Mouse (Mus musculus) midbrain, embryonic 12.5 days (tissue): Measurements from ENCODE around the gene Smtnl2. TPM values are rescaled to one million over a fixed set of nuclear protein-coding genes. Genes with fewer than 3 reads are reported as not detected.

Experiments
- ATAC-seq: fragments of 200-750 bp; cut with Nextera tagmentation; 2 replicates; pipeline ENCODE4 v1.8.0; 2017; ENCODE audit warnings: low read depth, moderate TSS enrichment, moderate library complexity; ENCODE audit not compliant: low FRiP score
- H3K27ac ChIP-seq: fragments of 300-500 bp; sonication (generic); replicated peaks from 2 replicates; pipeline ENCODE4 v1.5.1; 2016; ENCODE audit warnings: mild to moderate bottlenecking
- H3K27me3 ChIP-seq: fragments of 300-500 bp; sonication (generic); 2 replicates; pipeline ENCODE4 v1.6.1; 2016; ENCODE audit warnings: mild to moderate bottlenecking
- H3K36me3 ChIP-seq: fragments of 300-500 bp; sonication (generic); 2 replicates; pipeline ENCODE4 v1.6.1; 2016
- H3K4me1 ChIP-seq: fragments of 300-500 bp; sonication (generic); 2 replicates; pipeline ENCODE4 v1.6.1; 2016
- H3K4me2 ChIP-seq: fragments of 300-500 bp; sonication (generic); replicated peaks from 2 replicates; pipeline ENCODE4 v1.6.1; 2016; ENCODE audit warnings: mild to moderate bottlenecking, moderate library complexity
- H3K4me3 ChIP-seq: fragments of 300-500 bp; sonication (generic); 2 replicates; pipeline ENCODE4 v1.5.1; 2016; ENCODE audit warnings: mild to moderate bottlenecking
- H3K9ac ChIP-seq: fragments of 300-500 bp; sonication (generic); replicated peaks from 2 replicates; pipeline ENCODE4 v1.6.1; 2016; ENCODE audit warnings: mild to moderate bottlenecking, moderate library complexity
- H3K9me3 ChIP-seq: fragments of 300-500 bp; sonication (generic); 2 replicates; pipeline ENCODE4 v1.6.1; 2016; ENCODE audit warnings: mild to moderate bottlenecking
- WGBS: fragments of 180-500 bp; shearing (Covaris S2); methylation state at CpG from one replicate; pipeline ENCODE4 v1.1.7; 2016; 5-methylcytosine and 5-hydroxymethylcytosine counted together
- polyA plus RNA-seq: library from polyadenylated mRNA; unstranded; fragments of >200 nt; fragmentation: Nextera tagmentation; extraction: Ambion mirVana; gene quantifications from 2 replicates; pipeline ENCODE4 v1.2.1, GENCODE M21; 2016

The Smtnl2 gene
- polyA plus RNA-seq, 1 experiment from 2014 or later = 4.0 TPM

- Histone ChIP-seq H3K36me3 (no peaks in the 10 kb centered on the region), H3K27ac (no peak overlapping the region), H3K4me3 (no peak overlapping the region), H3K9me3 (no peaks in the 10 kb centered on the region), H3K4me1 (no peaks in the 10 kb centered on the region; the same call in 1 of the 2 replicates), H3K4me2 (no peak overlapping the region), H3K27me3 (no peaks in the 10 kb centered on the region), H3K9ac (no peak overlapping the region)
- WGBS = 81% methylated on average over 7 of the region's 7 CpGs
- ATAC-seq = no peak
Measured at GRCm38 (mm10) chr11:72396621-72397020, 14.9 kb downstream of the Smtnl2 start.

GRCm38 (mm10) chr11:72395652-72396051 lies 15.9 kb downstream of the Smtnl2 start:
- no peaks in the 10 kb centered on the region for H3K36me3 ChIP-seq
- H3K4me3 ChIP-seq = no peak overlapping the region
- H3K27ac ChIP-seq = no peak overlapping the region
- WGBS = 87% methylated on average over 6 of the region's 6 CpGs
- no peaks in the 10 kb centered on the region for H3K9me3 ChIP-seq
- ATAC-seq = no peak
- H3K9ac ChIP-seq = no peak overlapping the region
- no peak overlapping the region for H3K4me2 ChIP-seq
- H3K27me3 ChIP-seq = no peaks in the 10 kb centered on the region
- H3K4me1 ChIP-seq = no peaks in the 10 kb centered on the region; the same call in 1 of the 2 replicates

GRCm38 (mm10) chr11:72394694-72395093 lies 16.8 kb downstream of the Smtnl2 start:
- Histone ChIP-seq H3K4me3 (no peak overlapping the region), H3K27ac (no peak overlapping the region), H3K9ac (no peak overlapping the region), H3K36me3 (no peaks in the 10 kb centered on the region), H3K4me2 (no peak overlapping the region), H3K9me3 (no peaks in the 10 kb centered on the region), H3K4me1 (no peaks in the 10 kb centered on the region; the same call in 1 of the 2 replicates), H3K27me3 (no peaks in the 10 kb centered on the region)
- ATAC-seq = no peak
- 87% methylated on average over 2 of the region's 2 CpGs for WGBS

DNA sequence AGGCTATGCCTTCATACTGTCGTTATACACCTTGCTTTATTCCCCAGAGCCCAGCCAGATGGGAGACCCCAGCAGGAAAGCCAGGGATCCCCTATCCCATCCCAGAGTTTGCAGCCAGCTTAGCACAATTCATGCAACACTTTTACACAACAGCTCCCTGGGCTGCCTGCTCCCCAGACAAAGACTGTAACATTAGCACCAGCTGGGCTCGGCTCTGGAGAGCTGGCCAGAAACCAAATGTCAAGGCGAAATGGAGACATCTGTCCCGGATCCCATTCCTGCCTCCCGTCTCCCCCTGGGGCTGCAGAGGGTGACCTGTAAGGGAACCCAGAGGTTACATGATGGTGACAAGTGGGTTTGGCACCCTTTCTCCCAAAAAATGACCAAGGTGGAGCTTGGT lies 17.8 kb downstream of the Smtnl2 start:
- Histone ChIP-seq H3K9ac (no peak overlapping the region), H3K9me3 (no peaks in the 10 kb centered on the region), H3K4me2 (no peak overlapping the region), H3K4me3 (no peak overlapping the region), H3K36me3 (no peaks in the 10 kb centered on the region), H3K27ac (no peak overlapping the region), H3K27me3 (no peaks in the 10 kb centered on the region), H3K4me1 (no peaks in the 10 kb centered on the region; the same call in 1 of the 2 replicates)
- ATAC-seq = no peak
- 66% methylated on average over 5 of the region's 5 CpGs for WGBS

GRCm38 (mm10) chr11:72393243-72393642 lies 18.3 kb downstream of the Smtnl2 start:
- Histone ChIP-seq H3K4me2 (no peak overlapping the region), H3K9ac (no peak overlapping the region), H3K4me3 (no peak overlapping the region), H3K4me1 (no peaks in the 10 kb centered on the region; the same call in 1 of the 2 replicates), H3K9me3 (no peaks in the 10 kb centered on the region), H3K27me3 (no peaks in the 10 kb centered on the region), H3K36me3 (no peaks in the 10 kb centered on the region), H3K27ac (no peak overlapping the region)
- ATAC-seq = no peak
- WGBS = 95% methylated on average over 3 of the region's 3 CpGs

DNA sequence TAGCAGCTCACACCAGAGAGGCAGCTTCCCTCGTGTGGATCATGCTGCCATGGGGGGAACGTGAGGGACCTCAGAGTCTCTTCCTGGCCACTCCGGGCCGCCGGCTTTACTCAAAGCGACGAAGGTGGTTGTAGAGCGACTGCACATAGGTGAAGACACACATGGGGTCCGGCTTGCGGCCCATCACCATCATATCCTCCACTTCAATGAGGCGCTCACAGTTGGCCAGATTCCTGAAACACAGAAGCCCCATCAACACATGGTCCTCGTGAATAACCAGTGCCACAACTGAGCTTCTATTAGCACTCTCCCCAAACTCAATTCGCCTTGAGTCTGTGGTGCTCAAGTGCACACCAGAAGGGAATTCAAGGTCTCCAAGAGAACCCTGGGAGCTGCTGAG lies 20.3 kb downstream of the Smtnl2 start:
- Histone ChIP-seq H3K36me3 (no peaks in the 10 kb centered on the region), H3K4me3 (no peak overlapping the region), H3K4me2 (no peak overlapping the region), H3K4me1 (no peaks in the 10 kb centered on the region; the same call in 1 of the 2 replicates), H3K9me3 (no peaks in the 10 kb centered on the region), H3K9ac (no peak overlapping the region), H3K27ac (no peak overlapping the region), H3K27me3 (no peaks in the 10 kb centered on the region)
- 93% methylated on average over 13 of the region's 13 CpGs for WGBS
- ATAC-seq = no peak

DNA sequence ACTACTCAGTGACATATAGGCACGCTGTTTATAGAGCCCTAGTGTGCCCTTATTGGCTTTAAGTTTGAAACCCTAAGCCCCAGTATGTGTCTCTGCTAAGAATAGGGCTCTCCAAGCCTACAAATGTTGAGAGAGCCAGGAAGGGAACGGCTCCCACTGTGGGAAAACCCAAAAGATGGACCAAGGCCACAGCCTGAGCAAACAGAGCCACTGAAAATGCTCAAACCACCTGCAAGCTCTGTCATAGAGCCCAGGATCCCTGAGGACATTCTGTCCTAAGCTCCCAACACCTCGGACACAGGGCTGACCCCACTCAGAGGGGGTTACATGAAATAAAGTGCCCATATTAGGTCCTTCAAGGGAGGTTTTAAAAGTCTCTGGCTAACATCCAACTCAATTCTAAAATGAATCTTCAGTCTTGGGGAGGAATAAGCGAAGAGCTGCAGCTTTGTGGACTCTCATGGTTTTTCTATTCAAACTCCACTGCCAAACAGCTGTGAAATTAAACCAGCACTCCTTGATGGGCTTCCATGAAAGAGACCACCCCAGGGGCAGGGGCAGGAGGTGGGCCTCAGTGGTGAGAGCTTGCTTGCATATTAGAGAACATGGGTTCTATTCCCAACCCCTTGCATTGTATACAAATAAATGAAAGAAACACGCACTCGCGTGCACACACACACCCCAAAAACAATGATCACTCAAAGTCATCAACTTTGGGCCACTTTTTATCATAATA lies 21.9 kb downstream of the Smtnl2 start:
- Histone ChIP-seq H3K4me1 (no peaks in the 10 kb centered on the region; the same call in 1 of the 2 replicates), H3K9ac (no peak overlapping the region), H3K4me2 (no peak overlapping the region), H3K36me3 (no peaks in the 10 kb centered on the region), H3K4me3 (no peak overlapping the region), H3K9me3 (no peaks in the 10 kb centered on the region), H3K27ac (no peak overlapping the region), H3K27me3 (no peaks in the 10 kb centered on the region)
- WGBS = 88% methylated on average over 7 of the region's 7 CpGs
- ATAC-seq = no peak

DNA sequence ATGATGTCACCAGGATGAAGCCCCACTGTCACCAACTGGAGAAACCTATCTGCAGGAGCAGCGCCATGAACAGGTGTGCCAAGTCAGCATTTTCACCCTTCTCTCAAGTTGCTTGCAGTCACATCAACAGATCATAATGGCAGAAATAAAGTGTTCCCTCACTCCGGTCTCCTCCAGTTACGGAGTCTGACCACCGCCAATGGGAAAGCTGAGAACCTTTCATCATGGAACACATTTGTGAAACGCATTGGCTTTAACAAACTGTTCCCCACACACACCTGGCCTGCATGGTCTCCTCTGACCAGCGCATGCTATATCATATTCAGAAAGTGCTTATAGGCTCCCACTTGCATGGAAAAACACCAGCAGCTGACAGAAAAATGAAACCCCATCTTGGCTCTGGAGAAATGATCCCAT lies 23.4 kb downstream of the Smtnl2 start:
- no peak for ATAC-seq
- no peaks in the 10 kb centered on the region for H3K36me3 ChIP-seq
- no peaks in the 10 kb centered on the region for H3K4me1 ChIP-seq

GRCm38 (mm10) chr11:72379351-72379750 lies 32.2 kb downstream of the Smtnl2 start:
- WGBS = 82% methylated on average over 4 of the region's 4 CpGs
- ATAC-seq = no peak
- no peaks in the 10 kb centered on the region for H3K9me3 ChIP-seq

More for the DNA sequence above, 23.4 kb downstream of the Smtnl2 start:
- H3K4me2 ChIP-seq = no peak overlapping the region
- no peak overlapping the region for H3K4me3 ChIP-seq
- no peaks in the 10 kb centered on the region for H3K27me3 ChIP-seq
- H3K9me3 ChIP-seq = no peaks in the 10 kb centered on the region
- no peak overlapping the region for H3K9ac ChIP-seq
- H3K27ac ChIP-seq = no peak overlapping the region
- WGBS = 94% methylated on average over 6 of the region's 6 CpGs

DNA sequence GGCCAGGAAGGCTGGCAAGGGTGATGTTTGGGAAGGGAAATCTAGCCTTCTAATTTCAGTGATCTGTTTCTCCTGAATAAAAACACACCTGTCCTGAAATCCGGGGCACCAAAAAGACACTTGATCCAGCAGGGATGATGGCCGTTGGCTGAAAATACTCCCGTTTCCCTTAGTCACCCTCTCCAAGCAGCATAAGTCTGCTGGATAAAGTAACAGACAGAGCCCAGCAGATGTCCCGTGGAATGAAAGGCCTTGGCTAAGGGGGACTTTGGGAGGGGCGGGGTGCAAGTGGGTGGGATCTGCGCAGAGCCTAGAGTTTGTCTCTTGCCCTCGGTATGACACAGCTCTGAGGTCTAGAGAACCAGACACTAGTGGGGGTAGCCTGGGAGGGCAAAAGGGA lies 33.3 kb downstream of the Smtnl2 start:
- Histone ChIP-seq H3K9me3 (no peaks in the 10 kb centered on the region), H3K4me2 (no peak overlapping the region), H3K4me1 (no peaks in the 10 kb centered on the region), H3K27me3 (no peaks in the 10 kb centered on the region), H3K36me3 (no peaks in the 10 kb centered on the region), H3K27ac (no peak overlapping the region), H3K9ac (no peak overlapping the region), H3K4me3 (no peak overlapping the region)
- WGBS = 74% methylated on average over 7 of the region's 7 CpGs
- ATAC-seq = no peak

More at GRCm38 (mm10) chr11:72379351-72379750, 32.2 kb downstream of the Smtnl2 start:
- Histone ChIP-seq H3K4me1 (no peaks in the 10 kb centered on the region), H3K27ac (no peak overlapping the region), H3K36me3 (no peaks in the 10 kb centered on the region), H3K4me3 (no peak overlapping the region), H3K4me2 (no peak overlapping the region), H3K27me3 (no peaks in the 10 kb centered on the region), H3K9ac (no peak overlapping the region)

DNA sequence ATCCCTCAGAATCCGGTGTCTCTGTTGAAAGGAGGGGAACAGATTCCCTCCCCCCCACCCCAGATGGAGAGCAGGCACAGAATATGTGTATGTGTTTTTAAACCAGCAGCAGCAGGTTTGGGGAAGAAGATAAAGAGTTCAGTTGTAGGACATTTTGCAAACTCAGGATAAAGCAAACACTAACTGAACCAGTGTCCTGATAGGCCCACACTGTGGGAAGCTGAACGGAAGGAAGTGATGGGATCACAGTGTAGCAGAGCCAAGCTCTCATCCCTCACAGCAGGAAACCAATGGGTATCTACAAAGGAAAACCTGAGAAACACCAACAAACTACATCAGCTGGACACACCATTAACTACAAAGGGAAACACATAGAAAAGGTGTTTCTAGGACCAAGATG lies 35.0 kb downstream of the Smtnl2 start:
- 94% methylated on average over 2 of the region's 2 CpGs for WGBS
- Histone ChIP-seq H3K27ac (no peak overlapping the region), H3K27me3 (no peaks in the 10 kb centered on the region), H3K4me1 (no peaks in the 10 kb centered on the region), H3K4me3 (no peak overlapping the region), H3K4me2 (no peak overlapping the region), H3K9ac (no peak overlapping the region), H3K36me3 (no peaks in the 10 kb centered on the region), H3K9me3 (no peaks in the 10 kb centered on the region)
- ATAC-seq = no peak

DNA sequence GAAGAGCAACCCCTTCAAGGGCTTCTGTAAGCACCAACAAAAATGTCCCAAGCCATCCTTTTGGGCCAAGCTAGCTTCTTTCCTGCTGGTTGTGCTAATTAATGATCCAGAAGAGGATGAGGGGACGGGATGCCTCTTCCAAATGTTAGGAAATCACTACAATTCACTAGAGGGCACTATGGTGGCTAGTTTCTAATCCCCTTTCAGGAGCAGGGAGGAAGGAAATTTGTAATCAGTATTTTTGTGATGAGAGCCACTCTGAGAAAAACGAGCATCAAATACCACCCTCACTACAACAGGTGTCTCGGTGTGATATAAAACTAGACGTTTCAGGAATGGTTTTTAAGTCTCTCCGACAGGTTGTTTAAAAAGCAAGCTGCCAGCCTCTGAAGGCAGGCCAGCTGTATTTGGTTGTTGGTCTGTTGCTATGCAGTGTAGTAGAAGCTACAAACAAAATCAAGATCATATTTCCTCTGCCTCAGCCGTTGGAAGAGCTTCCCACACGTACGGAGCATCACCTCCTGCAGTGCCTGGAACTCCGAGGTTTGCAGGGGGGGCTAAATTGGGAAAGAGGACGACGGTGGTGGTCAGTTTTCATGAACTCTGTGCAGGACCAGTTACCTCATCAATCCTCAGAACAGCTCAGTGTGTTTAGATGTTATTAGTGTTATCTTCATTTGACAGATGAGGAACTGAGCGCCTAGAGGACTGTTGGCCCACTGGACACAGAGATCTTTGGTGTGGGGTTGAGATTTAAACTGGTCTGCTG lies 41.4 kb downstream of the Smtnl2 start:
- no peak overlapping the region for H3K4me3 ChIP-seq
- H3K36me3 ChIP-seq = no peaks in the 10 kb centered on the region
- 42% methylated on average over 12 of the region's 12 CpGs for WGBS
- H3K9ac ChIP-seq = no peak overlapping the region
- no peaks in the 10 kb centered on the region for H3K4me1 ChIP-seq
- H3K9me3 ChIP-seq = no peaks in the 10 kb centered on the region
- H3K27ac ChIP-seq = no peak overlapping the region
- H3K27me3 ChIP-seq = no peaks in the 10 kb centered on the region
- H3K4me2 ChIP-seq = no peak overlapping the region
- no peak for ATAC-seq
